Mouse (Mus musculus): ENCODE data around the gene Obp2b.

DNA sequence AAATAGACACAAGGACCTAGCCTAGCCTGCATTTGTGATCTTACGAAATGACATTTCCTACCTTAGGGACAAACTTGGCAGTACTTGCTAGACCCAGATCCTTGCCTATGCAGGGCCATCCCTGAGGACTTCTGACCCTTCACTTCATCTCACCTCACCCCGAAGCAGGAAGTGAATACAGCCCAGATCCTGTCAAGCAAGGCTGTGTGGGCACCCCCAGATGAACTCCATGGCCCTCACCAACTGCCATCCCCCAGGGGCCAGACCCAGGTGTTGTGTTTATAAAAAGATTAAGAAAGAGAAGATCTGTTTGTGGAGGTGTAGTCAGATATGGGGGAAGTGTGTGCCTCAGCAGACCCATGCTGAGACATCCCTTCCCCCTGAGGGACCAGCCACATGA, 37.8 kb downstream of the Obp2b start:
- TF ChIP-seq CTCF (IDR thresholded peaks at IDR 0.05; ENCODE audit: low read depth, low read length), result no peak
- TF ChIP-seq GATA1 (IDR thresholded peaks at IDR 0.05; ENCODE audit: borderline replicate concordance, low read length), result no peak
- TF ChIP-seq TAL1 (conservative IDR thresholded peaks at IDR 0.05; ENCODE audit: low read depth, low read length), result no peak
- no peak for TF ChIP-seq GATA2 (IDR thresholded peaks at IDR 0.05; ENCODE audit: borderline replicate concordance, low read depth, low read length)
- no peak for TF ChIP-seq POLR2AphosphoS5 (IDR thresholded peaks at IDR 0.05; ENCODE audit: insufficient replicate concordance, low read depth, low read length)
